Mouse (Mus musculus): ENCODE measurements around the gene Gm20715.

GRCm38 (mm10) chr7:6386995-6387394 is 23.1 kb upstream of the Gm20715 start:
- TF ChIP-seq CTCF (IDR thresholded peaks at IDR 0.05; ENCODE audit: low read depth, low read length), result no peak
- TF ChIP-seq POLR2A (IDR thresholded peaks at IDR 0.05; ENCODE audit: borderline replicate concordance, low read depth, low read length), result no peak

Measured in bone marrow macrophage, adult 2 months (primary cell).